Mouse (Mus musculus): ENCODE results near the gene Iars.

DNA sequence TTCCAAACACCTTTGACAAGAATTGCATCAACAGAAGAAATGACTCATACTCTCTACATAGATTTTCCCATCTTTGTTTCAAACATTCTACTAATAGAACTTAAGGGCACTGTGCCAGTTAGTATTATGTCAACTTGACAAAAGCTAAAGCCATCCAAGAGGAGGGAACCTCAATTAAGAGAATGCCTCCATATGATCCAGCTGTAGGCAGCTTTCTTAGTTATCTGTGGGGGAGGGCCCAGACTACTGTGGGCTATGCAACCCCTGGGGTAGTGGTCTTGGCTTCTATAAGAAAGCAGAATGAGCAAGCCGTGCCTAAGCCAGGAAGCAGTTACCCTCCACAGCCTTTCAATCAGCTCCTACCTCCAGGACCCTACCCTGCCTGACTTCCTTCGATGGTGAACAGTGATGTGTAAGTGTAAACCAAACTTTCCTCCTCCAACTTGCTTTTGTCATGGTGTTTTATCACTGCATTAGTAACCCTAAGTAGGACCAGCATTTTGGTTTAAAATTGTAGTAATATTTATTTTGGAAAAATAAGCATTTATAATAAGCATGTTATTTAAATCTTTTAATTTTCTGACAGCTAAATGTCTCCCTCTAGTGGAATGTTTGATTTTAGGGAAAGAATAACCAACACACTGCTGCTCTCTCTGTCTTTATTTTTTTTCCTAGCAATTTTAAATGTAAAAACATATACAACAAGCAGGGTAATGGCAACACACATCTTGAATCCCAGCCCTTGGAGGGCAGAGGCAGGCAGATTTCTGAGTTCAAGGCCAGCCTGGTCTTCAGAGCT, 37.0 kb upstream of the Iars start:
- TF ChIP-seq CTCF (IDR thresholded peaks at IDR 0.05; ENCODE audit: low read depth): peak; percentile 61
- TF ChIP-seq EP300 (IDR thresholded peaks at IDR 0.05; ENCODE audit: low read depth): no peak

All from heart, postnatal 0 days (tissue).